Mouse (Mus musculus) embryonic facial prominence, embryonic 14.5 days (tissue): ENCODE measurements at regions not wholly inside any gene's neighbourhood (a gene's known extent, or its start where the extent isn't known, plus 50 kb on each side); places are given as distances from the start of the nearest gene placed in this dataset.
"Not testable (repeated sequence)": the region's sequence is repeated elsewhere in the genome, so short reads cannot be mapped to it uniquely, and the experiment has no call there.

Experiments
- ATAC-seq: fragments of 200-750 bp; cut with Nextera tagmentation; 2 replicates; pipeline ENCODE4 v1.8.0; 2017; ENCODE audit warnings: low read depth, moderate number of reproducible peaks, moderate TSS enrichment
- DNase-seq: peaks from one replicate; pipeline ENCODE4 v3.0.0-alpha.2; 2015; ENCODE audit warnings: low spot score
- H3K27ac ChIP-seq: fragments of 300-500 bp; sonication (generic); replicated peaks from 2 replicates; pipeline ENCODE4 v1.5.1; 2014; ENCODE audit warnings: low read depth, mild to moderate bottlenecking, low read length, moderate library complexity
- H3K27me3 ChIP-seq: fragments of 300-500 bp; sonication (generic); replicated peaks from 2 replicates; pipeline ENCODE4 v1.6.1; 2014; ENCODE audit warnings: low read length; ENCODE audit not compliant: control insufficient read depth, insufficient read depth
- H3K36me3 ChIP-seq: fragments of 300-500 bp; sonication (generic); 2 replicates; pipeline ENCODE4 v1.6.1; 2014; ENCODE audit warnings: low read length, mixed read lengths; ENCODE audit not compliant: control insufficient read depth, insufficient read depth
- H3K4me1 ChIP-seq: fragments of 300-500 bp; sonication (generic); 2 replicates; pipeline ENCODE4 v1.6.1; 2014; ENCODE audit warnings: antibody characterized with exemption, low read length; ENCODE audit not compliant: control insufficient read depth, insufficient read depth
- H3K4me2 ChIP-seq: fragments of 300-500 bp; sonication (generic); 2 replicates; pipeline ENCODE4 v1.6.1; 2014; ENCODE audit warnings: low read depth, mild to moderate bottlenecking, low read length, moderate library complexity, mixed read lengths
- H3K4me3 ChIP-seq: fragments of 300-500 bp; sonication (generic); 2 replicates; pipeline ENCODE4 v1.5.1; 2014; ENCODE audit warnings: low read depth, mild to moderate bottlenecking, low read length
- H3K9ac ChIP-seq: fragments of 300-500 bp; sonication (generic); 2 replicates; pipeline ENCODE4 v1.6.1; 2014; ENCODE audit warnings: low read depth, mild to moderate bottlenecking, low read length, moderate library complexity, mixed read lengths
- H3K9me3 ChIP-seq: fragments of 300-500 bp; sonication (generic); 2 replicates; pipeline ENCODE4 v1.6.1; 2016; ENCODE audit warnings: low read length; ENCODE audit not compliant: control insufficient read depth
- WGBS: fragments of 180-500 bp; shearing (Covaris S2); extraction: QIAGEN DNeasy Blood & Tissue Kit; methylation state at CpG from one replicate; pipeline ENCODE4 v1.1.7; 2014; 5-methylcytosine and 5-hydroxymethylcytosine counted together

DNA sequence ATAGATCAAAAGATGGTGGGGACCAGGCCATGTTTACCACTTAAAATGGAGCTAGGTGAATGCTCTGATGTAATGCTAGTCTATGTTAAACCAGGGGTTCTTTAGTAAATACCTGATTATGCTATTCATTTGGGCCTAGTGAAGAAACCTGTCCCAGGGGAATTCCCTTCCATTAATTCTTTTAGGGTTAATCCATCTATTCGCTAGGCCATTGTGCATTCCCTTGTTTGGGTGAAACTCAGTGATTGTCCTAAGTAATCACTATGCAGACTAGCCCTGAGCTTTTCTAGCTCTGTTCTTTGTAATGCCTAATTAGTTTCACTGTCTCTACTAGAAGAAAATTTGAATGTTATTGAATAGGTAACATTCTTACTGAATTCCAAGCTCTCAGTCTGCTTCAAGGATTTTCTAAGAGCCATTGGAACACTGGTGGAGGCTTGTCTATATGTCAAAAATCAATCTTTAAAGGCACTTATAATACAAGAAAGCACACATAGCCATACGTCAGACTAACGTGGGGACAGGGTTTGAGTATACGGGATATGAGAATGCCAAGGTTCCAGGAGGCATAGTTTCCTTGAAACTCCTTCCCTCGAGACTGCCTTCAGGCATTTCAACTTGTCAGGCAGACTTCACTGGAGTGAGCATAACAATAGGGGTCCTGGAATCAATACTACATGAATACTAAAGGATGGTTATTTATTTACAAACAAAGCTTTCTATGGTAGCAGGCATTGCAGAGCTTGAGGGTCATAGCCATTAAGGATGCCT is 266.9 kb upstream of the 4930578C19Rik start:
- no peaks in the 10 kb centered on the region for H3K4me1 ChIP-seq
- ATAC-seq: no peak
- H3K9me3 ChIP-seq: no peaks in the 10 kb centered on the region
- no peak overlapping the region for H3K27ac ChIP-seq
- H3K4me3 ChIP-seq: no peak overlapping the region
- H3K9ac ChIP-seq: no peak overlapping the region
- H3K27me3 ChIP-seq: no peaks in the 10 kb centered on the region
- no peaks in the 10 kb centered on the region for H3K36me3 ChIP-seq
- WGBS: 66% methylated on average over 5 of the region's 5 CpGs
- no peak for DNase-seq
- no peak overlapping the region for H3K4me2 ChIP-seq

DNA sequence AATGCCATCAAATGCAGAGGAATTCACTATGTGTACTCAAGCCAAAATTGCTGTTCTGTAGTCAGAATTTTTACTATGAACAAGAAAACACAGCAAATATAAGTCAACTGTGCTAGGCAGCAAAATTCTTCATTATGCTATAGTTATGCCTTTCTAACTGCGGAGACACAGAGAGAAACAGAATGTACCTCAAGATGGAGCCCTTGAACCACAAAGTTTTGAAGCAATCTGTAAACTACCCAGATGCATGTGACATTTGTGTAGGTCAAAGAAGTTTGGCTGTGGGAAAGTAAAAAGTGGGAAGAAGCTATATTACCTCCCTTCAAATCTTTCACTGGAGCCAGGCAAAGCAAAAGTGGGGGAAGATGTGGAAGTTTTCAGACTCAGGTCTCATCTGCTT is 226.0 kb upstream of the 4930578C19Rik start:
- H3K4me3 ChIP-seq: no peak overlapping the region
- no peak overlapping the region for H3K9ac ChIP-seq
- H3K4me1 ChIP-seq: no peaks in the 10 kb centered on the region
- no peak for ATAC-seq
- H3K4me2 ChIP-seq: no peak overlapping the region
- no peaks in the 10 kb centered on the region for H3K9me3 ChIP-seq
- H3K27me3 ChIP-seq: no peaks in the 10 kb centered on the region
- H3K36me3 ChIP-seq: no peaks in the 10 kb centered on the region
- 64% methylated on average over 1 of the region's 1 CpGs for WGBS
- no peak overlapping the region for H3K27ac ChIP-seq
- peak; percentile 4 for DNase-seq

DNA sequence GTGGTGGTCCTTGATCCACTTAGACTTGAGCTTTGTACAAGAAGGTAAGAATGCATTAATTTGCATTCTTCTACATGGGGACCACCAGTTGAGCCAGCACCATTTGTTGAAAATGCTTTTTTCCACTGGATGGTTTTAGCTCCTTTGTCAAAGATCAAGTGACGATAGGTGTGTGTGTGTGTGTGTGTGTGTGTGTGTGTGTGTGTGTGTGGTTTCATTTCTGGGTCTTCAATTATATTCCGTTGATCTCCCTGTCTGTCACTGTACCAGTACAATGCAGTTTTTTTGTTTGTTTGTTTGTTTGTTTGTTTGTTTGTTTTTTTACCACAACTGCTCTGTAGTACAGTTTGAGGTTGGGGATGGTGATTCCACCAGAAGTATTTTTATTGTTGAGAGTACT is 206.1 kb upstream of the 4930578C19Rik start:
- DNase-seq, H3K36me3 ChIP-seq, H3K4me2 ChIP-seq, H3K9me3 ChIP-seq, ATAC-seq, H3K27ac ChIP-seq, H3K4me1 ChIP-seq, H3K27me3 ChIP-seq, H3K4me3 ChIP-seq, H3K9ac ChIP-seq: not testable (repeated sequence)
- 89% methylated on average over 2 of the region's 2 CpGs for WGBS

DNA sequence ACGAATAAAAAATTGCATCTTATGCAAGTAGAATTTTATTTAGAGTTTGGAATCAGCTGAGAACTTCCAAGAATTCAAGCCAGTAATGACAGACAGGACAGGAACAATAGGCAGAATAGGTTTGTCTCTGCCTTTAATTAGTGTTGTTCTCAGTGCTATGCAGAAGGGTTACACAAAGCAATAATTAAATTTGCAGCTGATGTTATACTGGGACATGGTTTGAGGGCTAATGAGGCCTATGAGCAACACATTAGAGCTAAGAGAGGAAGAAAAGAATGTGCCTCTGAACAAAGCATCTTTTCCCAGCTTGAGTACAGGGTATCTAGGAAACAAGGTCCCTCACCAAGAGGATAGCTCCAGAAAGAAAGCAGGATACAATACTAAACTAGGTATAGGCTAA is 201.9 kb upstream of the 4930578C19Rik start:
- ATAC-seq (no peak), DNase-seq (peak; percentile 0)
- Histone ChIP-seq H3K4me1 (no peaks in the 10 kb centered on the region), H3K36me3 (no peaks in the 10 kb centered on the region), H3K9me3 (no peaks in the 10 kb centered on the region), H3K4me3 (no peak overlapping the region), H3K9ac (no peak overlapping the region), H3K27ac (no peak overlapping the region), H3K27me3 (no peaks in the 10 kb centered on the region), H3K4me2 (no peak overlapping the region)
- WGBS: 71% methylated on average over 1 of the region's 1 CpGs

- Histone ChIP-seq H3K4me3 (no peak overlapping the region), H3K27ac (no peak overlapping the region), H3K27me3 (no peaks in the 10 kb centered on the region), H3K4me1 (no peaks in the 10 kb centered on the region), H3K36me3 (no peaks in the 10 kb centered on the region), H3K9ac (no peak overlapping the region), H3K9me3 (no peaks in the 10 kb centered on the region), H3K4me2 (no peak overlapping the region)
- ATAC-seq: no peak
- WGBS: 84% methylated on average over 2 of the region's 2 CpGs
- DNase-seq: no peak
Measured at GRCm38 (mm10) chrX:18618581-18618980, 157.4 kb upstream of the 4930578C19Rik start.
